Mouse (Mus musculus) midbrain, embryonic 12.5 days (tissue): ENCODE measurements around the gene Rep15. TPM values are rescaled to one million over a fixed set of nuclear protein-coding genes. Genes with fewer than 3 reads are reported as not detected.

Source experiments
- ATAC-seq: fragments of 200-750 bp; cut with Nextera tagmentation; 2 replicates; pipeline ENCODE4 v1.8.0; 2017; ENCODE audit warnings: low read depth, moderate TSS enrichment, moderate library complexity; ENCODE audit not compliant: low FRiP score
- H3K27ac ChIP-seq: fragments of 300-500 bp; sonication (generic); replicated peaks from 2 replicates; pipeline ENCODE4 v1.5.1; 2016; ENCODE audit warnings: mild to moderate bottlenecking
- H3K27me3 ChIP-seq: fragments of 300-500 bp; sonication (generic); 2 replicates; pipeline ENCODE4 v1.6.1; 2016; ENCODE audit warnings: mild to moderate bottlenecking
- H3K36me3 ChIP-seq: fragments of 300-500 bp; sonication (generic); 2 replicates; pipeline ENCODE4 v1.6.1; 2016
- H3K4me1 ChIP-seq: fragments of 300-500 bp; sonication (generic); 2 replicates; pipeline ENCODE4 v1.6.1; 2016
- H3K4me2 ChIP-seq: fragments of 300-500 bp; sonication (generic); replicated peaks from 2 replicates; pipeline ENCODE4 v1.6.1; 2016; ENCODE audit warnings: mild to moderate bottlenecking, moderate library complexity
- H3K4me3 ChIP-seq: fragments of 300-500 bp; sonication (generic); 2 replicates; pipeline ENCODE4 v1.5.1; 2016; ENCODE audit warnings: mild to moderate bottlenecking
- H3K9ac ChIP-seq: fragments of 300-500 bp; sonication (generic); replicated peaks from 2 replicates; pipeline ENCODE4 v1.6.1; 2016; ENCODE audit warnings: mild to moderate bottlenecking, moderate library complexity
- H3K9me3 ChIP-seq: fragments of 300-500 bp; sonication (generic); 2 replicates; pipeline ENCODE4 v1.6.1; 2016; ENCODE audit warnings: mild to moderate bottlenecking
- WGBS: fragments of 180-500 bp; shearing (Covaris S2); methylation state at CpG from one replicate; pipeline ENCODE4 v1.1.7; 2016; 5-methylcytosine and 5-hydroxymethylcytosine counted together
- polyA plus RNA-seq: library from polyadenylated mRNA; unstranded; fragments of >200 nt; fragmentation: Nextera tagmentation; extraction: Ambion mirVana; gene quantifications from 2 replicates; pipeline ENCODE4 v1.2.1, GENCODE M21; 2016

The Rep15 gene
- polyA plus RNA-seq, 1 experiment from 2014 or later, result 0.42 TPM

- ATAC-seq, result no peak
Measured at GRCm38 (mm10) chr6:147030096-147030885, 2.1 kb upstream of the Rep15 start.

GRCm38 (mm10) chr6:147042291-147043290, 10.2 kb downstream of the Rep15 start, which contains the start of gene Mrps35:
Gene Mrps35 (plus strand): TSS chr6:147042764.
- Histone ChIP-seq H3K9ac (peak within 1 kb of the TSS; percentile 91), H3K4me2 (peak within 1 kb of the TSS; percentile 73), H3K36me3 (peaks cover 17% of the 10 kb centered on the region; the same call in 1 of the 2 replicates), H3K4me3 (peak within 1 kb of the TSS; percentile 93), H3K9me3 (0 out of 2 replicates have a peak, but pooled peaks cover 2% of the 10 kb centered on the region), H3K4me1 (peaks cover 16% of the 10 kb centered on the region), H3K27me3 (peaks cover 12% of the 10 kb centered on the region), H3K27ac (peak within 1 kb of the TSS; percentile 79)
- 3% methylated on average over 65 of the region's 66 CpGs for WGBS
- peak; percentile 99 for ATAC-seq

More at GRCm38 (mm10) chr6:147030096-147030885, 2.1 kb upstream of the Rep15 start:
- Histone ChIP-seq H3K9me3 (no peaks in the 10 kb centered on the region), H3K27ac (no peak overlapping the region), H3K36me3 (no peaks in the 10 kb centered on the region), H3K4me2 (no peak overlapping the region), H3K4me1 (no peaks in the 10 kb centered on the region), H3K27me3 (no peaks in the 10 kb centered on the region), H3K4me3 (no peak overlapping the region), H3K9ac (no peak overlapping the region)
- 91% methylated on average over 15 of the region's 15 CpGs for WGBS

GRCm38 (mm10) chr6:147043633-147044032, 11.2 kb downstream of the Rep15 start:
- ATAC-seq, result no peak
- Histone ChIP-seq H3K9me3 (0 out of 2 replicates have a peak, but pooled peaks cover 2% of the 10 kb centered on the region), H3K4me1 (peaks cover 16% of the 10 kb centered on the region), H3K27me3 (peaks cover 12% of the 10 kb centered on the region), H3K27ac (no peak overlapping the region), H3K36me3 (peaks cover 26% of the 10 kb centered on the region), H3K4me3 (peak overlapping the region; percentile 93), H3K9ac (peak overlapping the region; percentile 91), H3K4me2 (peak overlapping the region; percentile 73)
- 55% methylated on average over 7 of the region's 7 CpGs for WGBS

GRCm38 (mm10) chr6:147049239-147049805, 16.9 kb downstream of the Rep15 start:
- no peaks in the 10 kb centered on the region for H3K9me3 ChIP-seq
- 95% methylated on average over 13 of the region's 13 CpGs for WGBS
- H3K27ac ChIP-seq, result no peak overlapping the region
- ATAC-seq, result no peak
- H3K4me3 ChIP-seq, result no peak overlapping the region
- no peaks in the 10 kb centered on the region for H3K4me1 ChIP-seq
- no peaks in the 10 kb centered on the region for H3K27me3 ChIP-seq
- H3K4me2 ChIP-seq, result no peak overlapping the region
- H3K9ac ChIP-seq, result no peak overlapping the region
- peaks cover 71% of the 10 kb centered on the region for H3K36me3 ChIP-seq

- H3K4me1 ChIP-seq, result no peaks in the 10 kb centered on the region
- no peak overlapping the region for H3K4me3 ChIP-seq
- WGBS, result 95% methylated on average over 8 of the region's 8 CpGs
- H3K27ac ChIP-seq, result no peak overlapping the region
- H3K9ac ChIP-seq, result no peak overlapping the region
- ATAC-seq, result no peak
- H3K9me3 ChIP-seq, result no peaks in the 10 kb centered on the region
- no peaks in the 10 kb centered on the region for H3K27me3 ChIP-seq
- H3K36me3 ChIP-seq, result peaks cover 79% of the 10 kb centered on the region
- no peak overlapping the region for H3K4me2 ChIP-seq
Measured at GRCm38 (mm10) chr6:147051666-147052065, 19.3 kb downstream of the Rep15 start.

GRCm38 (mm10) chr6:147052440-147052839, 20.1 kb downstream of the Rep15 start:
- 95% methylated on average over 9 of the region's 9 CpGs for WGBS
- ATAC-seq, result no peak
- peaks cover 76% of the 10 kb centered on the region for H3K36me3 ChIP-seq

GRCm38 (mm10) chr6:147053785-147054646, 21.6 kb downstream of the Rep15 start:
- no peak overlapping the region for H3K27ac ChIP-seq
- 91% methylated on average over 19 of the region's 19 CpGs for WGBS
- no peak overlapping the region for H3K4me3 ChIP-seq
- H3K4me2 ChIP-seq, result no peak overlapping the region
- no peaks in the 10 kb centered on the region for H3K4me1 ChIP-seq
- no peaks in the 10 kb centered on the region for H3K9me3 ChIP-seq
- no peaks in the 10 kb centered on the region for H3K27me3 ChIP-seq
- H3K9ac ChIP-seq, result no peak overlapping the region
- ATAC-seq, result no peak
- peaks cover 66% of the 10 kb centered on the region for H3K36me3 ChIP-seq

More at GRCm38 (mm10) chr6:147052440-147052839, 20.1 kb downstream of the Rep15 start:
- Histone ChIP-seq H3K27ac (no peak overlapping the region), H3K4me2 (no peak overlapping the region), H3K9me3 (no peaks in the 10 kb centered on the region), H3K9ac (no peak overlapping the region), H3K4me3 (no peak overlapping the region), H3K27me3 (no peaks in the 10 kb centered on the region), H3K4me1 (no peaks in the 10 kb centered on the region)

GRCm38 (mm10) chr6:147055374-147055977, 23.1 kb downstream of the Rep15 start:
- H3K27ac ChIP-seq, result no peak overlapping the region
- ATAC-seq, result no peak
- H3K4me1 ChIP-seq, result no peaks in the 10 kb centered on the region
- 93% methylated on average over 10 of the region's 10 CpGs for WGBS
- peaks cover 59% of the 10 kb centered on the region for H3K36me3 ChIP-seq
- no peak overlapping the region for H3K9ac ChIP-seq
- no peak overlapping the region for H3K4me3 ChIP-seq
- no peaks in the 10 kb centered on the region for H3K27me3 ChIP-seq
- no peaks in the 10 kb centered on the region for H3K9me3 ChIP-seq
- no peak overlapping the region for H3K4me2 ChIP-seq

- 71% methylated on average over 7 of the region's 7 CpGs for WGBS
- Histone ChIP-seq H3K4me3 (no peak overlapping the region), H3K4me1 (no peaks in the 10 kb centered on the region; the same call in 1 of the 2 replicates), H3K36me3 (peaks cover 63% of the 10 kb centered on the region), H3K9me3 (no peaks in the 10 kb centered on the region), H3K4me2 (no peak overlapping the region), H3K9ac (no peak overlapping the region), H3K27me3 (no peaks in the 10 kb centered on the region), H3K27ac (no peak overlapping the region)
- ATAC-seq, result no peak
Measured at GRCm38 (mm10) chr6:147059326-147059725, 26.9 kb downstream of the Rep15 start.

- Histone ChIP-seq H3K27ac (no peak overlapping the region), H3K9me3 (no peaks in the 10 kb centered on the region), H3K4me1 (no peaks in the 10 kb centered on the region; the same call in 1 of the 2 replicates), H3K36me3 (peaks cover 63% of the 10 kb centered on the region), H3K9ac (no peak overlapping the region), H3K4me3 (no peak overlapping the region), H3K4me2 (no peak overlapping the region), H3K27me3 (no peaks in the 10 kb centered on the region)
- ATAC-seq, result 0 out of 2 replicates have a peak, but pooled peaks have one; percentile 47
- WGBS, result 84% methylated on average over 9 of the region's 9 CpGs
Measured at GRCm38 (mm10) chr6:147061630-147062029, 29.2 kb downstream of the Rep15 start.
